Mouse (Mus musculus) layer of hippocampus, postnatal 25 days (tissue): ENCODE measurements around the gene Dcaf1. TPM values are rescaled to one million over a fixed set of nuclear protein-coding genes. Genes with fewer than 3 reads are reported as not detected.

Source experiments
- DNase-seq, 2 experiments: peaks; one replicate each; pipeline ENCODE4 v3.0.0; 2022; ENCODE audit warnings: mixed read lengths in 2 of 2, low spot score in 1 of 2; ENCODE audit errors: extremely low spot score in 1 of 2
- total RNA-seq, 2 experiments: library from RNA; stranded (reverse); gene quantifications; 2 replicates each; pipeline ENCODE4 v1.2.3; 2021

Dcaf1 gene
- total RNA-seq = 10 to 100 TPM; 28.5 to 29.4 TPM

- DNase-seq = peak; percentile 72 to 75
Observed at GRCm38 (mm10) chr9:106821618-106822380, at the start of gene Dcaf1. Gene Dcaf1, plus strand, starts transcription at chr9:106821874.

- DNase-seq = no peak
Observed at GRCm38 (mm10) chr9:106776116-106776515, 45.6 kb upstream of the Dcaf1 start.

- DNase-seq = no peak
Observed at GRCm38 (mm10) chr9:106777423-106777822, 44.3 kb upstream of the Dcaf1 start.

GRCm38 (mm10) chr9:106778319-106778718 is 43.4 kb upstream of the Dcaf1 start:
- DNase-seq = no peak

GRCm38 (mm10) chr9:106780086-106780485 is 41.6 kb upstream of the Dcaf1 start:
- DNase-seq = no peak

GRCm38 (mm10) chr9:106783554-106783953 is 38.1 kb upstream of the Dcaf1 start:
- no peak for DNase-seq

GRCm38 (mm10) chr9:106785206-106785605 is 36.5 kb upstream of the Dcaf1 start:
- DNase-seq = no peak

- DNase-seq = no peak
Observed at GRCm38 (mm10) chr9:106787979-106788811, 33.5 kb upstream of the Dcaf1 start.

- peak; percentile 81 to 84 for DNase-seq
Observed at GRCm38 (mm10) chr9:106788812-106789321, 32.8 kb upstream of the Dcaf1 start, which contains the start of gene Rad54l2. Gene Rad54l2, minus strand, starts transcription at chr9:106789194.

GRCm38 (mm10) chr9:106789363-106789762 is 32.3 kb upstream of the Dcaf1 start:
- no peak for DNase-seq

- no peak for DNase-seq
Observed at GRCm38 (mm10) chr9:106790831-106791230, 30.8 kb upstream of the Dcaf1 start.

- no peak for DNase-seq
Observed at GRCm38 (mm10) chr9:106806503-106806902, 15.2 kb upstream of the Dcaf1 start.

GRCm38 (mm10) chr9:106818191-106818590 is 3.5 kb upstream of the Dcaf1 start:
- no peak for DNase-seq

- DNase-seq = peak in 1 of 2 experiments; percentile 7
Observed at GRCm38 (mm10) chr9:106819201-106819600, 2.5 kb upstream of the Dcaf1 start.

GRCm38 (mm10) chr9:106821050-106821617 is 540 bp upstream of the Dcaf1 start:
- no peak for DNase-seq

GRCm38 (mm10) chr9:106822381-106823104 is 869 bp downstream of the Dcaf1 start:
- DNase-seq = peak; percentile 54 to 58

GRCm38 (mm10) chr9:106840569-106840968 is 18.9 kb downstream of the Dcaf1 start:
- DNase-seq = no peak

- no peak for DNase-seq
Observed at GRCm38 (mm10) chr9:106842800-106843199, 21.1 kb downstream of the Dcaf1 start.

- no peak for DNase-seq
Observed at GRCm38 (mm10) chr9:106856664-106857063, 35.0 kb downstream of the Dcaf1 start.

- no peak for DNase-seq
Observed at GRCm38 (mm10) chr9:106858036-106858435, 36.4 kb downstream of the Dcaf1 start.
